Mouse (Mus musculus) lung, adult 18-20 months (tissue): Measurements from ENCODE around the gene Hes5.
A peak's percentile ranks its signal among the peaks of the same experiment; 100 is the strongest.

Source experiments
- DNase-seq, 2 experiments: peaks; one replicate each; pipeline ENCODE4 v3.0.0; 2022; ENCODE audit warnings: mixed read lengths in 2 of 2

Gene Hes5

DNA sequence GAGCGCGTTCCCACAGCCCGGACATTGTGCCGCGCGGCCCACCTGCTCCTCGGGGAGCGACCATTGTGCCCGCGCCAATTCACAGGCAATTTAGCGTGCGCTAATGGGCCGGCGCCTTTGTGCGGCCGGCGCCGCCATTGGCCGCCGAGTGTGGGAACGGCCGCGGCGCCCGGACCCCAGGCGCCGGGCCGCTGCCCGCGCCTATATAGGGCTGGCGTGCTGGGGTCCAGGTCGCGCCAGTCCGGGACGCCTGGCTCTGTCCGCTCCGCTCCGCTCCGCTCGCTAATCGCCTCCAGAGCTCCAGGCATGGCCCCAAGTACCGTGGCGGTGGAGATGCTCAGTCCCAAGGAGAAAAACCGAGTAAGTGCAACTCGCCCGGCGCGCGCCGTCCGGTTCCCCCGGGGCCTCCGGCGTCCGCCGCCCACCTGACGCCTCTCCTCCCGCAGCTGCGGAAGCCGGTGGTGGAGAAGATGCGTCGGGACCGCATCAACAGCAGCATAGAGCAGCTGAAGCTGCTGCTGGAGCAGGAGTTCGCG lies at the start of gene Hes5:
Hes5 (plus strand) TSS at position 234 of the 536 bp plus-strand sequence.
- DNase-seq, result no peak

DNA sequence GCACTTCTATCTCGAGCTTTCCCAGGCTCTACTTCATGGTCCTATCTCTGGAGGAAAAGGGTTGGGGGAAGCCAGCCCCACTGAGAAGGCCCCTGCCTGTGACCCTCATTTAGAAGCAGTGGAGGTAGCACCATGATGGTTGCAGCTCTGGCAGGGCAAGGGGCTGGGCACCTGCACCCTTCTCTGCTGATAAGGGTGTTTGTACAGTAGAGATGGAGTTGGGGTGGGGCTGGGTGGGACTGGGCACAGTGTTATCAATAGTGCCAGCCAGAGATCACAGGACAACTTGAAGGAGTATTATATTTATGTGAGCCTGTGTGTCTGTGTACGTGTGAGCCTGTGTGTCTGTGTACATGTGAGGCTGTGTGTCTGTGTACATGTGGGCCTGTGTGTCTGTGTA lies 49.1 kb upstream of the Hes5 start:
- no peak for DNase-seq

DNA sequence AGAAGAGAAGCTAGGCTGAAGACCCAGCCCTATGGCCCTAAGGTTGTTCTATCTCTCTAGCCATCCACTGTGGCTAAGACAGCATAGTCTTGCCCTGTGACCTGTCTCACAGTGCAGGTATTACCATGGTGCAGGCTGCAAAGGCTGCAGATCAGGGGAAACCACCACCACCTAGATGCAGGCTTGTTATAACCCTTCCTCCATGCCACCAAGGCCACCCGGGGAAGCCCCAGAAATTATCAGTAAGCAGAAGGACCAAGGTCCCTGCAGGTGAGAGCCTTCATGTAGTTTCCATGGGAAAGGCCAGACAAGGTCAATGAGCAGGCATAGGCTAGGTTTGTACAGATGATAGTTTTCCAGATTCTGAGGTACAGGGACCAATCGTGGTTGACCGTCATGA lies 46.9 kb upstream of the Hes5 start:
- DNase-seq, result no peak

DNA sequence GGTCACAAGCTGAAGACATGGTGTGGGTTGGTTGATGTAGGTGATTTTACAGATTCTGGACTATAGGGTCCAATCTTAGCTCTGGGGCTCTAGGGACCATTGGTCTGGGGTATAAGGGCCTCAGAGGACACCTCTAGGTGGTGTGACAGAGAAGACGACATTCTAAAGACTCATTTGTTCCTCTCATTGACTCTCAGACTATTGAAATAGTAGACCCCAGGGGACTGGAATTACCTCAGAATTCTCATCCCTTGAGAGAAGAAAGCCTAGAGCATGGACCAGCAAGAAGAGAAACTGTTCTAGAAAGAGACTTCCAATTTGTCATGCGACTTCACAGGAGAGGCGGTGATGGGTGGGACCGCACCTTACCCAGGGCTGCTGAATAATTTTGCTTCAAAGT lies 46.5 kb upstream of the Hes5 start:
- no peak for DNase-seq

DNA sequence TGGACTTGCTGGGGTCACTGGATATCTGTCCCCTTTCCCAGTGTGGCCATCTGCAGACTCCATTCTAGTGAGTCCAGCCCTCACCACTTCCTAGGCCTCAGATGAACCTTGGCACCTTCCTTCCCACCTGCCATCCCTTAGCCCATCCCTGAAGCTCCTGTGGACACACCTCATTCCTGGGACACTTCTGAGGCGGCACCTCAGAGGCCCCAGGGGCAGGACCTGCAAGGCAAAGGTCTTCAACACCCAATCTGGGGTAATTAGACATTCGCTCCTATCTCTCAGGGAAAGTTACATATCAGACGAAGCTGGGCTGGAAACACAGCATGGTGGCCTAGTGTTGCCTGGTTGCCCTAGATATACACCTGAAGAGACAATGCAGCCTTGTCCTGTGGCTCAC lies 46.0 kb upstream of the Hes5 start:
- DNase-seq, result no peak

DNA sequence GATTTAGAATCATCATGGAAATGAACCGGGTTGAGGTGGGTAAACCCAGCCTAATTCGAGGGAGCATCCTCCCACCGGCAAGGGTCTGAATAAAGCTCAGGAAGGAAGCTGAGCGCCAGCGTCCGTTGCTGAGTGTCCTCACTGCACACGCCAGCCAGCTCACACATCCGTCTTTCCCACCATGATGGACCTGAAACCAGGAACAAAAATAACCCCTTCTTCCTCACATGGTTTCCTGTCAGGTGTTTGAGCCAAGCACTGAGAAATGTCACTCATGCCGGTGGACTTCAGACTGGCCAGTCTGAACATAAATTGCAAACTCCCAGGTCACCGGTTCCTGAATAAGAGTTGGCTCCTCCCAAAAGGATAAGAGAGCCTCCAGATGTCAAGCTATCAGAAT lies 45.4 kb upstream of the Hes5 start:
- DNase-seq, result no peak

DNA sequence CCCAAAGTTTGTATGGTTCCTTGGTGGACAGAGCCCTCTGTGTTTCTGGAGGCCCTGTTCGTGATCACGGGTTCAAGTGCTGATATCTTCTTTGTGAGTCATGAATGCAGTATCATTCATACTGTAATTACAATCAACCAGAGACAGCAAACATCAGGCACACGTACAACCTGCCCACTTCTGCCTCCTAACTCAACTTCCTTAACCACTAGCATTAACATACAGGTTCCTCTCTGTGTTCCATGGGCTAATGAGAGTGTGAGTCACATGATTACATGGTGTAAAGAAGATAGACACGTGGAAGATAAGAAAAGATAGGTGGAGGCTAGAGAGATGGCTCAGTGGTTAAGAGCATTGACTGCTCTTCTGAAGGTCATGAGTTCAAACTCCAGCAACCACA lies 44.1 kb upstream of the Hes5 start:
- no peak for DNase-seq

DNA sequence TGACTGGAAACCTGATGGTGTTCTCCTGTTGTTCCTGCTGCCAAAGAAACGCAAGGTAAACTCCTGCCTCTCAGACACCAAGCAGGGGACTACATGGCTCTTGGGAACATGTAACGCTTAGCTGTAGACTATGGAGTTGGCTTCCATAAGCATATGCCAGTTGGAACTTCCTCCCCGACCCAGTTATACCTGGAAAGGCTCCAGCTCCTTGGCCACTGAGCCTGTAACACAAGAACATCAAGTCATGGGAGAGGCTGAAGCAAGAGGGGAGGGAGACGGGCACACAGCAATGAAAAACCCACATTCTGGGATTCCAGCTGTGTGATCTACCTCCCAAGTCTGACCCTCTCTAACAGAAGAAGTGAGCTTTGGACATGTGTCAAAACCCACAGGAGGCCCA lies 38.4 kb upstream of the Hes5 start:
- DNase-seq, result no peak

DNA sequence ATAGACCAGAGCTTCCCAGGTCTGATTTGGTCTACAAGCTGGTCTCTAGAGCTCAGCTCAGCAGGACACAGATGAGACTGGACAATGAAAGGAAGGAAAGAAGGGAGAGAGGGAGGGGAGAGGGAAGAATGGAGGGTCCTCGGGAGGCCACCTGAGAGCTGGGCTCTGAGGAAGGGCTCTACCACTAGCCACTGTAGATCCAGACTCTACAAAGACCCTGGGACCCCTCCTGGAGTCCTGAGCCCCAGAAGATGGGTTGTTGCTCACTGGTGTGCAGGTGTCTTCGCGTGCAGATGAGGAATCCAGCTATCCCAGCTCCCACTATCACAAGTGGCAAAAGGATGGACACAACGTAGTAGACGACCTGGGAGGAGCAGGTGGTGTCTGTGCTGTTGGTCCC lies 37.8 kb upstream of the Hes5 start:
- no peak for DNase-seq

DNA sequence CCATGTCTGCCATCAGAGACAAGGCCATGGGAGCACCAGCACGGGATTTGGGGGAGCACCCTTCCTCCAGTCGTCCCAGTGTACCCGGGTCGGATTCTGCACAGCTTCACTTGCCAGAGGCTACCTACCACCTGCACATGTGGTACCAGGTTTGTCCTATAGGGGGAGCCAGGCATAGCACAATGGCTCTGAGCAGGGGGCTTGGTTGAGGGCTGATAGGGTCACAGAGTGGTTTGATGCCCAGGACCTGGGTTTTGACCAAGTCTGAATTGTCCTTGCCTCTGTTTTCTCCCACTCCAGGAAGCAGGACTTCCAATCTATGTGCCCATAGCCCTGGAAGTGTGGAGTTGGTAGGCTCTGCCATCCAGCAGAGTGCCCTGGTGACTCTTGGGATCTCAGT lies 35.3 kb upstream of the Hes5 start:
- DNase-seq, result peak in 1 of 2 experiments; percentile 33

DNA sequence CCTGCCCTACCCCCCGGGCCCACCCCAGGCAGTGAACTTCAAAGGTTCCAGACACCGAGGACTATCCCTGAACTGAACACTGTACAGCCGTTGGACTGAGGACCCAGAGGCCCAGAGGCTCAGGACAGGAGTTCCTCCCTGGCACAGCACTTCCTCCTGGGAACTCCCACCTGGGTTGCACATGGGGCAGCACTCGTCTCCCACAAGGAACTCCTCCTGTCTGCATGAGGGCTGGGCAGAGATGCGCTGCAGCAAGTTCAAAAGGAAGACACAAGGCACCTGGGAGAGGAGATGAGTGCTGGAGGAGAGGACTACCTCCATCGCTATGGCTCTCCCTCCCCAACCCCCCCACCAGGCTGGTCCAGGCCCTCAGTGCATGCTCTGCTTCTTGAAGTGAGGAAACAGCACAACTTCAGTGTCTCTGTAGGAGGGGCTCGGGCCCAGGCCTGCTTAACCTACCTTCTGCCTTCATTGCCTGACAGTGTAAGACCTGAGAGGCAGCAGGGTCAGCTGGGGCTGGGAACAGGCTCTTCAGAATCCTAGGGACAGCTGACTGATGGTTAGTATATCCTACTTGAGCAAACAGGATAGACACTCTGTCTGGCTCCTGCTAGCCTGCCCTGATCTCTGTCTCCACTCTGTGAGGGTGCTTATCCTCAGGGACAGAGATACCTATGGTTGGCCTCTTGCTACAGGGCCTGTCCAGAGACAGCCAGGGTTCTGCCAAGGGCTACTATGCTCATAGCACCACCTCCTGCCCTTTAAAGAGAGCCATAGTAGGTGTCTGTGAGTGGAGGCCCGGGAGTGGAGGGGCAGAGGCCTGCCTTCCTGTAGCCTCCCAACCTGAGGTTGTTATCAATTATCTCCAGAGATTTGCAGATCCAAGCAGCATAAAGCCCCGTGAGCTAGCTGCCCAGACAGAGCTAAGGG lies 33.5 kb upstream of the Hes5 start:
- no peak for DNase-seq

DNA sequence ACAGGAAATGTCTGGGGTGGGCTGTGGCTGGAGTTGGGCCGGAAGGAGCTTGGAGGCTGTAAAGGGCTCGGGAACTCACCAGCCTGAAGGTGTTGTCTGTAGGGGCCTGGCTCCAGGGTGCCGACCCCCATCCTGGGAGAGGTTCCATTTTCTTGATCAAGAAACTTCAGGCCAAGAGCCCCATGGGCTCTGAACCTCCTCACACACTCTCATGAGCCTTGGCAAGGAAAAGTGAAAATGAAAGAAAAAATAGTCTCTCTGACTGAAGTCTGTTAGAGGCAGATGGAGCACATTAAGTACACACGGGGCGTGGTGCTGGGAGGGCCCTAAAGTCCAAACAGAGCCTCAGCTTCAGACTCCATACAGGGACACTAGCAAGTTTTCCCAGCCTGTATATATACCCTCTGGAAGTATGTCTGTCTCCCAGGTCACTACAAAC lies 32.8 kb upstream of the Hes5 start:
- peak; percentile 65 to 76 for DNase-seq

DNA sequence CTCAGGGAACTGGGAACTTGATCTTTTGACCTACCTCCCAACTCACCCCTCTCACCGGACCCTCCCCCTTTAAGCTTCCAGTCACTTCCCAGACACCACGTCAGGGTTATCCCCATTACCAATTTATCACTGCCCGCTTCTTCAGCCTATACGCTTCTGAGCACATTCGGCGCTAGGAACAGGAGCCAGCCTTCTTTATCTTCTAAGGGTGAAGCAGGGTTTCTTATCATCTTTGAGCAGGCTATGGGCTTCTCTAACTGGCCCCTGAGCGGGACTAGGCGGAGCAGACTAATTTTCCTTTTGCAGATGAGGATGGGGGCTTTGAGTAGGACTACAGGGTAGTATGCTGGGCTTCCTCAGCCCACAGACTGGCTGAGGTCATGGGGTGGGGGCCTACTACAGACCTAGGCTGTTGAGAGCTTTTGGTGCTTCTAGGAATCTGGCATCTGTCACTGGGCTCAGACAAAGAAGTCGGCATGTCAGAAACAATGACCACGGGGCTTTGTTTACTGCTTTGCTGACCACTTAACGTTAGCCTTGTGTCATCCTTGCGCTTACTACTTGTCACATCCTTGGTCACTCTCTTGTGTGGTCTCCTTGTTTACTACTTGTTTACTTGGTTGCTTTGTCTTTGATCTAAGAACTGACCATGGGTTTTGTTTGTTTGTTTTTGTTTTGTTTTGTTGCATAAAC lies 32.2 kb upstream of the Hes5 start, which contains the start of gene Tnfrsf14:
Tnfrsf14 (minus strand) TSS at position 169 of the 693 bp plus-strand sequence.
- no peak for DNase-seq

DNA sequence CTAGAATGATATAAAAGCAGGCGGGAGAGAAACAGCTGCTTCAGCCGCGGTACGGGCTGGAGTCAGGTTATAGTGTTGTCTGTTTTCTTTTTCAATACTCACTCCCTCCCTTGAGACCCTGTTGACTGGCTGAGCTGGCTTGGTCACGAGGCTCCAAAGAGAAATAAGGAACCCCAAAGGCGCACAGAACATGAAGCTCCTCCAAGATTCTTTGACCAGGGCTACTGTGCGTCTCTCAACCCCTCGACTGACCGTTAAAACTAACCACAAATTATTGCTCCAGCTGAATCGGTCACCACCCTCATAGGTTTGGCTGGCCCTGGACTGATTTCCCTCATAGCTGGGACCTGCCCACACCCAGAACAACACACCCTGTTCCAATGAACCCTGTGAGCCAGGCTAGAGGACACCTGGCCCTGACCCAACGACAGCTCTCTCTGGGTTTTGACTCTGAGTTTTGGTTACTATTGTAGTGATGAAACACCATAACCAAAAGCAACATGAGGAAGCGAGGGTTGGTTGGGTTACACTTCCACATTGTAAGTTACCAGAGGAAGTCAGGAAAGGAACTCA lies 31.5 kb upstream of the Hes5 start:
- peak; percentile 53 to 55 for DNase-seq

DNA sequence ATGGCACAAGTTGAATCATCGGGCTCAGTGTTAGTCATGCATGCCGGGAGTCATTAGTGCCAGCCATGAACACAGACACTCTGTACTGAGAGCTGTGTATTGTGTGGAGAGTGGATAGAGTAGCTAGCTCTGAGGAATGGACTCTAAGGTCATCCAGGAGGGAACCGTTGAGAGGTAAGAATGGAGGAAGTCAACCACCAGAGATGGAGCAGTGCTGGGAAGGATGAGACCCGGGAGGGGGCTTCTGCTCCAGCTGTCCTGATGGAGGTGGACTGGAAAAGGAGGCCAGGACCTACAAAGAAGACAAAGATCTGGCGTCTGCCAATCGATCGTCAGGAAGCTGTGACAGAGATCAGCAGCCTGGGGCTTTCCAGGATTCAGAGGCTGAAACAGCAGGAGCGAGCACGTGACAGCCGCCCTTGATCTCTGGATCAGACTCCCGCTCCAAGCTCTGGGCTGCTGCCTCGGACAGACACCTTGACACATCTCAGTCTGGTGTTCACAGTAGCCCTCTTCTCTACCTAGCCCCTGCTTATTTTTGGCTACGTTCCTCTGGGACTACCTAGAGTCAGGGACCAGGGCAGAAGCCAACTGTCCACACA lies 27.3 kb upstream of the Hes5 start:
- DNase-seq, result no peak

DNA sequence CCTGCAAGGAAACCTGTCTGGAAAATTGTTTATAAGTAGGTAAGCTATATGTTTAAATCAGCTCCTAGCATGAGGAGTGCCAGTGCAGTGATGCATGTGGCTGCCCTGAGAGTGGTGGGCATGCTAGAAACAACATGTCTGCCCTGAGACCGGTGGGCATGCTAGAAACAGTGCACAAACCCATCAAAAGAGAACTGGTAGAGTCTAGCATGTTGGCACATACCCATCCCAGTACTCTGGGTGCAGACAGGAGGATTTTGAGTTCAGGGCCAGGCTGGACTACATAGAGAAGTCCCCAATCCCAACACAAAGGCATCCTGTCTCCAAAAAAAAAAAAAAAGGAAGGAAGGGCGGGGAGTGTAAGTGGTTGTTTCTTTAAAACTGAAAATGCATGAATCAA lies 25.9 kb upstream of the Hes5 start:
- no peak for DNase-seq

DNA sequence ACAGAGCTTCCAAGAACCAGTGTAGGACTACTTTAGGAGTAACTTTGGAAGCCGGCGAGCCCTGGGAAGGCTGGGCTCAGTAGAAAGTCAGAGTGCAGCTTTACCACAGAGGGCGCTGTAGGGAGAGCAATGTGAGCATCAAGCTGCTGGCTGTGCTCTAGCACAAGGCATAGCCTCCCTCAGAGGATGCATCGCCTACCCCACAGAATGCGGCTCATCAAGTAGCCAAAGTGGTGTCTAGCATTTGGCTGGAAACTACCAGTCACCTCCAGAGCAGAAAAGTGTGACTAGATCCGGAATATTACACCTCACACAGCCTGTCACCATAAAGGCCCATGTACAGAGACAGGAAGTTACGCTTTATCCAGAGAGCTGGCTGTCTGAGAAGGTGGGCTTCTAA lies 24.9 kb upstream of the Hes5 start:
- no peak for DNase-seq

DNA sequence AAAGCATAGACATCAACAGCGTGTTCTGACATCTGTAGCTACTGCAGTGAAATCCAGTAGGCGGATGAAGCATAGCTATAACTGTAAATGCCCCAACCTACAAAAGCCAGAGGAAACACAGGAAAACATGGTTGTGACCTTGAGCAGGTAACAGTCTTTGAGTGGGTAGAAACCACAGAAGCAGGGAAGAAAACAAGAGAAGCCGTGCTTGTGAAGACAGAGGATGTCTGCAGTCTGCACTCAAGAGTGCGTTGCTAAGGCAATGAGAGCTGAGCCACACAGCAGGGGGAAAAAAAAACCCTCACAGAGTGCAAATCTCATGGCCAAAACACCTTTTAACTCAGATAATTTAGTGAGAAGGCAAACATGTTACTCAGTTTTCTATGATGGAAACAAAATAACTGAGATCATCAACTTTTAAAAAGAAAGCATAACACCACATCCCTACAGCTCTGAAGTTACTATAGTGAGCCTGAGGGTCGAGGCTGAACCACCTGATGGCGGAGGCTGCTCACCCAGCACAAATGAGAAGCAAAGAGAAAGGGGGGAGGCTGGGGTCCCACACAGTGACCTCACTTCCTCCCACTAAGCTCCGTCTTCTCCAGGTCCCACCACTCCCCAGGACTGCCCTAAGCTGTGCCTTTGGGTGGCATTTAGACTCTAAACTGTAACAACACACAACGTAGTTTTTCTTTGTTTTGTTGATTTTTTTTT lies 24.0 kb upstream of the Hes5 start:
- no peak for DNase-seq

DNA sequence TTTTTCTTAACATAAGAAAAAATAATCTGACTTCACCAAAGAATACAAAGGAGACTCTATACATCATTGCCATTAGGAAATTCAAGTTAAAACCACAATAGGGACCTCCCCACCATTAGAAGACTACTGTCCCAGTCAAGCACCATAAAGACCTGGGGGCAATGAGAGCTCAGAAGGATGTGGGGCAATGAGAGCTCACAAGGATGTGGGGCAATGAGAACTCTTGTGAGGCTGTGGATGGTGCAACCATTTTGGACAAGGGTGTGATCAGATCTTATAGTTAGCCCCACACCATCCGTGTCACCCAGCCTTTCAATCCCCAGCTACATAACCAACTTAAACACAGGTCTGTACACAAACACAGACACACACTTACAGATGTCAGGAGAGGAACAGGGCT lies 23.0 kb upstream of the Hes5 start:
- no peak for DNase-seq

DNA sequence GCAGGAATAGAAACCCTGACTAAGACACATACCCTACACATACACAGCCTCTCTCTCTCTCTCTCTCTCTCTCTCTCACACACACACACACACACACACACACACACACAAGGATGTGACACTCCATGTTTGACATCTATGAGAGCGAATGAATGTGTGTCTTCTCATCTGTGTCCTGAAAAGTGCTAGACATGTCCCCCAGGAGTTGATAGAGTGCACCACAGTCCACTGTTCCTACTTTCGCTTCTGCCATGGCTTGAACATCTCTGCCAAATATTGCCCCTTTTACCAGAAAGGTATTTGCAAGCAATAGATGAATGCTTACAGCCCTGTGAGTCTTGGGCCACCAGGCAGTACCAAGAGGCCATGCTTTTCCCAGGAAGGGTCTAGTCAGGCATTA lies 20.6 kb upstream of the Hes5 start:
- DNase-seq, result no peak

DNA sequence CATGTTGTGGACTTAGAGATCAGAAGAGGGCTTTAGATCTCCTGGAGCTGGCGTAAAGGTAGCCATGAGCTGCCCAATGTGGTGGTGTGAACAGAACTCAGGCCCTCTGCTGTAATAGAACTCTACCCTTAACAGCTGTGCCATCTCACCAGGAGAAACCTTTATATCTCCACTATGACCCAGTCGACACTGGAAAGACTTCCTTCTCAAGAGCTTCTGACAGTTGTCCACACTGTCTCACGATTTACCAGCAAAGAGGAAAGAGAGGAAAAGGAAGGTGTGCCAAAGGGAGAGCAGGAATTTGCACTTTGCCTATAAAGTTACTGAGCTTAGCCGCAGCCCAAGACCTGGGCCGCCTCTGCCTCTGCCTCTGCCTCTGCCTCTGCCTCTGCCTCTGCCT lies 18.9 kb upstream of the Hes5 start:
- DNase-seq, result no peak

DNA sequence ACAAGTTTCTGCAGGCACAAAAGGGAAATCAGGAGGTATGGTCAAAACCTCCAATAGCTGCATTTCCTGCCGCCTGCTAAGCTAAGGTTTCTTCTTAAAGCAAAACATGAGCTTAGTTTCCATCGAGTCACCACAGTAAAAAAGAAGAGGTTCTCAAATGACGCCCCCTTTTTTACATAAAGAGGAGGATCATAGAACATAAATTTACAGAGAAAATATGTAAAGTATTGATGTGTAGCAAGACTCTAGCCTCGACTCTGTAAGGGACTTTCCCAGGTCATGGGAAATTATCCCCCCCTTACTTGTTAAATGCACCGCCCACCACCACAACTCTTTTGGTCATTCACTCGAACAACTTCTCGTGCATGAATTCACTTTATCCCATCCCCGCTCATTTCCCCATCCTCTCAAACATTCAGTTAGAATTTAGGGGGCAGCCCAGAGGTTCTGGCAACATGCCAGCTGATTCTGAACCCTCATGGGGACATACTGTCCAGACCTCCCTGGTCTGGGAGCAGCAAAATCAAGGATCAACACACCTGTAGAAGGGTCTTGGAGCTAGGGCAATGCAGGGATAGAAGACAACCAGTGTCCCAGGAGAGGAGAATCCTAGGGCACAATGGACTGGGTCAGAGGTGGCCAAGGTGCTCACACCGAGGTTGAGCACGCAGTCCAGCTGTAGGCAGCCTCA lies 17.9 kb upstream of the Hes5 start:
- no peak for DNase-seq
